Mouse (Mus musculus) layer of hippocampus, postnatal 25 days (tissue): ENCODE measurements at regions not wholly inside any gene's neighbourhood (a gene's known extent, or its start where the extent isn't known, plus 50 kb on each side); places are given as distances from the start of the nearest gene placed in this dataset.

Experiments used
- DNase-seq, 2 experiments: peaks; one replicate each; pipeline ENCODE4 v3.0.0; 2022; ENCODE audit warnings: mixed read lengths in 2 of 2, low spot score in 1 of 2; ENCODE audit errors: extremely low spot score in 1 of 2

GRCm38 (mm10) chr14:99515474-99515873, 217.0 kb downstream of the Klf5 start:
- DNase-seq = no peak

- no peak for DNase-seq
Observed at GRCm38 (mm10) chr14:99516703-99517102, 218.2 kb downstream of the Klf5 start.

- DNase-seq = no peak
Observed at GRCm38 (mm10) chr14:99520343-99520742, 221.9 kb downstream of the Klf5 start.

- no peak for DNase-seq
Observed at GRCm38 (mm10) chr14:99521954-99522523, 223.5 kb downstream of the Klf5 start.

- no peak for DNase-seq
Observed at GRCm38 (mm10) chr14:99535781-99536180, 237.3 kb downstream of the Klf5 start.

- DNase-seq = no peak
Observed at GRCm38 (mm10) chr14:99537286-99537685, 238.8 kb downstream of the Klf5 start.

GRCm38 (mm10) chr14:99541716-99542115, 243.2 kb downstream of the Klf5 start:
- DNase-seq = no peak

- DNase-seq = no peak
Observed at GRCm38 (mm10) chr14:99547931-99548330, 249.4 kb downstream of the Klf5 start.

GRCm38 (mm10) chr14:99548363-99549248, 250.1 kb downstream of the Klf5 start:
- DNase-seq = no peak

- DNase-seq = no peak
Observed at GRCm38 (mm10) chr14:99564024-99564423, 265.5 kb downstream of the Klf5 start.

GRCm38 (mm10) chr14:99574146-99574545, 275.7 kb downstream of the Klf5 start:
- DNase-seq = no peak

- DNase-seq = peak in 1 of 2 experiments; percentile 13
Observed at GRCm38 (mm10) chr14:99578665-99579064, 280.2 kb downstream of the Klf5 start.

- no peak for DNase-seq
Observed at GRCm38 (mm10) chr14:99579271-99579759, 280.8 kb downstream of the Klf5 start.

GRCm38 (mm10) chr14:99579765-99580266, 281.3 kb downstream of the Klf5 start:
- DNase-seq = no peak

- no peak for DNase-seq
Observed at GRCm38 (mm10) chr14:99584144-99584543, 285.7 kb downstream of the Klf5 start.

GRCm38 (mm10) chr14:99586029-99586428, 287.5 kb downstream of the Klf5 start:
- DNase-seq = no peak

GRCm38 (mm10) chr14:99590854-99591470, 292.5 kb downstream of the Klf5 start:
- DNase-seq = no peak

- no peak for DNase-seq
Observed at GRCm38 (mm10) chr14:99592922-99593321, 294.4 kb downstream of the Klf5 start.

- no peak for DNase-seq
Observed at GRCm38 (mm10) chr14:99593864-99594263, 295.4 kb downstream of the Klf5 start.

GRCm38 (mm10) chr14:99601900-99602299, 303.4 kb downstream of the Klf5 start:
- no peak for DNase-seq

- DNase-seq = no peak
Observed at GRCm38 (mm10) chr14:99603257-99603656, 304.8 kb downstream of the Klf5 start.
